Mouse (Mus musculus) 3T3-L1 (cell line): ENCODE results near the gene Gria1.
A peak's percentile ranks its signal among the peaks of the same experiment; 100 is the strongest.

Experiments
- DNase-seq: peaks from one replicate; pipeline ENCODE4 v3.0.0-alpha.2; 2015; ENCODE audit warnings: low read depth, low spot score

Gria1 gene

DNA sequence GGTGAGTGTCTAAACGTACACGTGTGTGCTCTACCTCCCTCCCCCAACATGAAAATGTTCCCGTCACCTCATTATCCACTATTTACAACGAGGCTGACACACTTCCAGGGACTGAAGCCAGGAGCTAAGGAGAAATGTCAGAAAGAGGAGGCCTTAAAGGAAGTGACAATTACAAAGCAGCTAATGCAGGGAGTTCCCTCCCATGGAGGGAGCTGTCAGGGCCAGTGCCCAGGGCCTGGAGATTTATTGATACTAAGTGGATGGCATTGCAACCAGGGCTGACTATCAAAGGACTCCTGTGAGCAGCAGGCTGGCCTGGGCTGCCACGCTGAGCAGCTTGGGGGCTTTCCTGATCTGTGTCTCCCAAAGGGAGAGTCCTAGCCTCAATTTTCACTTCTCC is 163.0 kb downstream of the Gria1 start:
- DNase-seq = no peak

DNA sequence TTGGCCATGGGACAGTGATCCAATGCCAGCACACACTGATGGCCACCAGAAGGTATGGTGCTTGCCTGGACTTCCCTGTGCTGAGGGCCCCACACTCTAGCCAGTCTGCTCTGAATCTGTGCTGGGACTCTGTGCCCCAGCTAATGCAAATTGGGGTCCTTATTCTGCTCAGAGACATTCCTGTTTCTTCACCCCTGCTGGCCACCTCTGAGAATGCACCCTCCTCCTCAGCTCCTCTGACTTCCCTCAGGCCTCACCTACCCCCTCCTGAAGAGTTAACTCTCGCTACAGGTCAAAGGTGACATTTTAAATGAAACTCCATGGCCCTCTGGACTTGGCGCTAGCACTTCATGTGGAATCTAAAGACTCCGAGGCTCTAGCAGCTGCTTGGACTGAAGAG is 165.4 kb downstream of the Gria1 start:
- no peak for DNase-seq

DNA sequence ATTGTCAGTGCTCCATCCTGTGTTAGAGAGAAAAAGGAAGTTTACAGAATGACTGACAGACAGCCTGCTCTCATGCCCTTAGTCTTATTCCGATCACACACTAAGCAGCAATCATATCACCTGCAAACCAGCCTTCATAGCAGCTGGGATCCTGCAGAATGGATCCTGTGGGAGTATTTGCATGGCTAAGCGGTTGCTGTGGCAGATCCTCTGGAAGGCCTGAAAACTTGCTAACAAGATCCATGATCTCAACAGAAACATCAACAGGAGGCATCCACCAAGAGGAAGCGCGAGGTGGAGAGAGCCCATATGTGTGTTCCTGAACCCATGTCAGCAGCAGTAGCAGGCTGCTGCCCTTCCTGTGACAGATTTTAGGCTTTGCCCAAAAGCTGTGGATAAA is 173.0 kb downstream of the Gria1 start:
- DNase-seq = no peak

DNA sequence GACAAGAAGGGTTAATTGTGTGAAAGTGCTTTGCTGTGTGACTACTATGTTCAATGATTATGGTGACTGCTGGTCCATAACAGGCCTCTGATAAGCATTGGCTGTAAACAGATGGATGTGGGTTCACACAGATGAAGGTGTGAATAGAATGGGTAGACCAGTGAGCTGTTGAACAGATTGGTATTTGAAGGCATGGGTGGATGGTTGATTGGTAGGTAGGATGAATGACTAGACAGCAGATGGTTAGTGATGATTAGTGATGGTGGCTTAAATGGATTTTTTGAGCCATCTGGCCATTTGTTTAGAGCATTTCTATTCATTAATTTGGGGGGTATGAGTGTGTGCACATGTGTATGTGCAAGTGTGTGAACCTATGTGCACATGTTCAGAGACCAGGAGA is 173.9 kb downstream of the Gria1 start:
- no peak for DNase-seq

GRCm38 (mm10) chr11:57189391-57189790 is 178.2 kb downstream of the Gria1 start:
- no peak for DNase-seq

DNA sequence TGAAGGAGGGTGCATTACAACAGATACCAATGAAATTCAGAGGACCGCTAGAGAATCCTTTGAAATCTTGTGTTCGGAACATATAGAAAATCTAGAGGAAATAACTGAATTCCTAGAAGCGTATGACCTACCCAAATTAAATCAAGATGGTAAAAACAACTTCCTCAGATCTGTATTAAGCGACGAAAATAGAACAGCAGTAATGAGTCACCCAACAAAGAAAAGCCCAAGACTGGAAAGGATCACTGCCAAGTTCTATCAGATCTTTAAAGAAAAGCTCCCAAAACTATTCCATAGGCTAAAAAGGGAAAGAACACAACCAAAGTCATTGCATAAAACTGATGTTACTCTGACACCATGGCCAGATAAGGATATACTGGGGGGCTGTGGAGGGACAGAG is 183.6 kb downstream of the Gria1 start:
- peak; percentile 81 for DNase-seq

DNA sequence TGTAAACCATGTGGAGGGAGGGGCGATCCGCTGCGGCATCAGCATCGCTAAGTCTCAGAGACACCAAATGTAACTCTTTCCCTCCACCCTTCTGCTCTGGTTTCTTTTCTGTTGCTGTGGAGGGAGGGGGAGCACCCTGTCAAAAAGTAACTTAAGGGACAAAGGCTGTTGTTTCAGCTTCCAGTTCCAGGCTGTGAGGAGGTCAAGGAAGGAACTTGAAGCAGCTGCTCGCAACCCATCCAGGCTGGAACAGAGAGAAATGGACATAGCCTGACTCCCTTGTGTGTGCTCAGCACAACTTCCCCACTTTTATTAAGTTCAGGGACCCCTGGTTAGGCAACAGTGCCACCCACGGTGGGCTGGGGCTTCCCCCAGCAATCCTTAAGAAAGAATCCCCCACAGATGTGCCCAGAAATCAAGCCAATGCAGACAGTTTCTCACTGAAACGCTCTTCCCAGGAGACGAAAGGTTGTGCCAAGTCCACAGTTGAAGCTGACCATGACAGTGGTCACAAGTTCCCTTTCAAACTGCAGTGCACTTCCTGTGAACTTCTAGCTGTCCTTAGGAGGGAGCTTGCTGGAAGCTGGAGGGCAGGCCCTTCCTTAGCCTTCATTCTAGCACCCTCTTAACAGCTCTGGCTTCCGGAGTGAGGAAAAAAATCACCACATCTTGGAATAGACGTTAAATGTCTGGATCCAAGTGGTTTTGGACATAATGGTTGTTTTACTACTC is 190.2 kb downstream of the Gria1 start:
- no peak for DNase-seq

GRCm38 (mm10) chr11:57204371-57204770 is 193.2 kb downstream of the Gria1 start:
- peak; percentile 46 for DNase-seq

DNA sequence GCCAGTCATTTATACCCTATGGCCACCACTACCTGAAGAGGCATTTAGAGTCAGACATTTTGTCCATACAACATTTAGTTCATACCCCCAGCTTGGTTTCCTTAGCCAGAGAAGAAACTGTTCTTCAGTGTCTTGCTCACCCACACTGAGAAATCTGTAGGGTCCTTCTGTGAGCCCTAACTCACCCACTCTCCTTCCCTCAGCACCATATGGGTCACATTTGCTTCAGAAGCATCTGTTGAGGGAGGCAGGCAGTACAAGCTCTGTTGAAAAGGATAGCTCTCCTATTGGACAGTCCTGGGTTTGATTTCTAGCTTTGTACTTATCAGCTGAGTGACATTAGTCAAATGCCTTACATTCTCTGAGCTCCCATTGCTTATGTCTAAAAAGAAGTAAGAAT is 196.1 kb downstream of the Gria1 start:
- DNase-seq = no peak

- DNase-seq = no peak
Observed at GRCm38 (mm10) chr11:57214079-57214478, 202.9 kb downstream of the Gria1 start.

GRCm38 (mm10) chr11:57214583-57214982 is 203.4 kb downstream of the Gria1 start:
- no peak for DNase-seq

DNA sequence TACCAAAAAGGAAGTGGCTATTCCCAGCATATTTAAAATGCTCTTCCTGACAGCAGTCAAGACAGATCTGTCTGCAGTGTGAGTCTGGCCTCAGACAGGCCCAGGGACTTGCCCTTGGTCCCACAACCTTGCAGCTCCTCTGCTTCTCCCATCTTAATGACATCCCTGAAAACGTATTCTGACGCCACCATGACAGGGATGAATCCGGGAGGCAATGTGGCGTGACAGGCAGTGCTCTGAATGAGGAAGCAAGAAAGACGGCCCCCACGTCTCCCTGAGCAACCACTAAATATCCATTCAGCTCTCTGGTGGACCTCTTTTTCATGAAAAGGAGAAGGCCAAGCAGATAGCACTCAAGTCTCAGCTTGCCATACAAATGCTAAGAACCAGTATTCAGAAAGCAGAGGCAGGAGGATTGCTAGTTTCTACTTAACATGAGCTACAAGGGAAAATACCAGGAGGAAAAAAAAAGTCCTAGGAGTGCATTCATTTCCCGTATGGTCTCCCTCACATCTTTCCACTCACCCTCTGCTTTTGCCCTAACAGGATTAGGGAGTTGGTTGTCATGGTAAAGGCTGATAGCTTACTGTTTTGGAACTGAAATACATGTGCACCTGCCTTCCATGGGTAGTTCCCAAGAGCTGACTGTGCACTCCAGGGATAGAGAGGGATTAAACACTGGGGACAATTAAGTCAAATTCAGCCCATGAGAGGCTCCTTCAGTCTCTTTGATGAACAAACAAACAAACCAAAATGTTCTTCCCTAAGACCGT is 211.8 kb downstream of the Gria1 start:
- DNase-seq = no peak

DNA sequence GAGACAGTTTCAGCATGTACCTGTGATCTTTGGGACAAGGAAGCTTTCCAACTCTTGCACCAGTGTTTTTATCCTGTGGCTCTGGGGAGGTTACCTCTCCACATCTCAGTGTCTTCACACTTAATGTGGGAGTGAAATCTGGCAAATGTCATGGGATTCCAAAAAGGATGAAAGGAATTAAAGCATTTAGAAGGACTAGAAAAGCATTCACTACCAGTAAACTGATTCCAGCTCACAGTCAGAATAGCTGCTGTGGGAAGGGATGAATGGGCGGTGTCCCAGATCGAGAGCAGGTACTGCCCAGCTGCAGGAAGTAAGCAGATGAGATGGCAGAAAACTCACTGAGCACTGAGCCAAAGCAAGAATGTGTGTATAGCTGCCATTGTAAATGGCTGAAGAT is 224.3 kb downstream of the Gria1 start:
- no peak for DNase-seq

DNA sequence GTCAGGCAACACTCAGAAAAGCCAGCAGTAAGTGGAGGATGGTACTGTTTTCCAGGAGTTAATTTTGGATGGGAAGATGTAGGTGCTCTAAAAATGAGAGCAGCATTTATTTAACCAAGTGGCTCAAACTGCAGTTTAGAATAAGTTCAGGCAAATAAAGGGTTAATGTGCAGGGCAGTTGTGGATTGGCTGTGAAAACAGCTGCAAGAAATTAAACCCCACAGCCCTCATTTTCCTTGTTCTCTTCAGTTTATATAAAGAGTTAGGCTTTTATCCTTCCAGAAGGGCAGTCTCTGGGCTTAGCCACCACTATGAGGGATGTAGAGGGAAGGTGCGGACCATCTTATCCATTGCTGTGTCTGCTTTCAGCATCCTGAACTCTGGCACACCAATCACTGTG is 225.2 kb downstream of the Gria1 start:
- DNase-seq = no peak

DNA sequence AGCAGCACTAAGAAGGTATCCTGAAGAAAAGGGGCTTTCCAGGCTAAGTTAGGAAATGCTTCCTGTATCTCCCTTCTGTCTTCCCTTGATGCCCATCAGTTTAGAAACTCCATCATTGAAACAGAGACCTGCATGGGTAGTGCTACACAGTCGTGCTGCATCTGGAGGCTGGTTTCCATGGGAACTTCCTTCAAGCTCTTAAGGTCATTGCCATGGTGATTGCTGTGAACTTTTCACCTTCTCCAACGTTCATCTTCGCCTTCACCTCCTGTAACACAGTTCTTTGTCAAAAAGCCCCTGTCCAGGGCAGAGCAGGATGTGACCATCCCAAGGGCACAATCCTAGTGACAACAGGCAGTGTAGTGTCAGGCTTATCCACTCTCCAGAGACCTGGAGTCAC is 228.6 kb downstream of the Gria1 start:
- DNase-seq = no peak

GRCm38 (mm10) chr11:57243835-57244234 is 232.6 kb downstream of the Gria1 start:
- DNase-seq = no peak

GRCm38 (mm10) chr11:57244543-57244942 is 233.4 kb downstream of the Gria1 start:
- no peak for DNase-seq

- DNase-seq = no peak
Observed at GRCm38 (mm10) chr11:57248870-57249269, 237.7 kb downstream of the Gria1 start.

GRCm38 (mm10) chr11:57250129-57250528 is 238.9 kb downstream of the Gria1 start:
- no peak for DNase-seq

DNA sequence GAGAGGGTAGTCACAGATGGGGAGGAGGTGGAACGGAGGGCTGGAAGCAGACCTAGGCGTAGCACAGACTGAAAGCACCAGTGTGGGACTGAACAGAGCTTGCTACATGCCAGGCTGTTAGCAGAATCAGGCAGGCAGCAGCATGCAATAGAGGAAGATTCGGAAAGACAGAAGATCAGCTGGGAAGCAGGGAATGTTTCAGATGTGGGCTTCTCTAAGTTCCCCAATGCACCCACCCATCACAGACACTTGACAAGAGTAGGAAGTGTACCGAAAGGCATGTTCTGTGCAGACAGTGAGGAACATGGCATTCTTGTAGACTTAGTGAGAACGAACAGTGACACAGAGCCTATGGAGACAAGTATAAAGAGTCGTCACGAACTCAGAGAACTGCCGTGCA is 260.5 kb downstream of the Gria1 start:
- no peak for DNase-seq

GRCm38 (mm10) chr11:57274687-57275086 is 263.5 kb downstream of the Gria1 start:
- DNase-seq = no peak

- no peak for DNase-seq
Observed at GRCm38 (mm10) chr11:57278056-57278455, 266.9 kb downstream of the Gria1 start.

- DNase-seq = no peak
Observed at GRCm38 (mm10) chr11:57286119-57286518, 274.9 kb downstream of the Gria1 start.
